Comparison of ENCODE assay signal across 8 mouse cellular contexts in genomic region chr16:85549971-85550567, GRCm38 (mm10). TPM values are rescaled to one million over a fixed set of nuclear protein-coding genes. Genes with fewer than 3 reads are reported as not detected.
DNase-seq lines count a peak whose midpoint lies in the region; ATAC-seq and TF ChIP-seq lines count a peak whose summit lies in the region.

No protein-coding gene starts in this region.

- H3K4me1 ChIP-seq in ES-Bruce4 (ENCODE audit: control insufficient read depth, insufficient read depth, low read length): peaks cover 1% of the 10 kb centered on the region
- H3K4me1 ChIP-seq in intestine, embryonic 16.5 days (ENCODE audit: control insufficient read depth, insufficient read depth, low read length): peaks cover 3% of the 10 kb centered on the region; the same call in 1 of the 2 replicates

- peak overlapping the region; percentile 71 for H3K4me3 ChIP-seq in ES-Bruce4 (ENCODE audit: low read depth, low read length)
- H3K4me3 ChIP-seq in intestine, embryonic 16.5 days (ENCODE audit: low read length): peak overlapping the region; percentile 50

- no peak for TF ChIP-seq CTCF in ES-Bruce4 (IDR thresholded peaks at IDR 0.05; ENCODE audit: low read depth, low read length)

- peak overlapping the region; percentile 43 for H3K9ac ChIP-seq in ES-Bruce4 (ENCODE audit: low read depth, poor library complexity, severe bottlenecking)
- H3K9ac ChIP-seq in intestine, embryonic 16.5 days (ENCODE audit: low read depth, low read length): peak overlapping the region; percentile 66

- no peaks in the 10 kb centered on the region for H3K27me3 ChIP-seq in ES-Bruce4 (ENCODE audit: control insufficient read depth, insufficient read depth, low read length, poor library complexity, severe bottlenecking)
- no peaks in the 10 kb centered on the region for H3K27me3 ChIP-seq in intestine, embryonic 16.5 days (replicated peaks; ENCODE audit: control insufficient read depth, insufficient read depth, low read length)

- TF ChIP-seq POLR2A in ES-Bruce4 (IDR thresholded peaks at IDR 0.05; ENCODE audit: insufficient read depth, low read length): no peak

- intact Hi-C loops in left cerebral cortex, postnatal 36 days (cut with DNase I): no loop called here

- ATAC-seq in intestine, embryonic 16.5 days: peak; percentile 42
- ATAC-seq in CD4-positive, CD25-positive, alpha-beta regulatory T cell, adult 4 months: no peak

- H3K36me3 ChIP-seq in ES-Bruce4 (ENCODE audit: control insufficient read depth, insufficient read depth, low read length, poor library complexity, severe bottlenecking): no peaks in the 10 kb centered on the region
- H3K36me3 ChIP-seq in intestine, embryonic 16.5 days (ENCODE audit: control insufficient read depth, insufficient read depth, low read length): no peaks in the 10 kb centered on the region

- WGBS in intestine, embryonic 16.5 days: 5% methylated on average over 25 of the region's 25 CpGs

- TF ChIP-seq EP300 in ES-Bruce4 (IDR thresholded peaks at IDR 0.05; ENCODE audit: insufficient read depth, low read depth, low read length): no peak

- peak; percentile 43 for DNase-seq in adrenal gland, postnatal 10 days
- DNase-seq in gastrocnemius, postnatal 25 days: peak; percentile 19
- DNase-seq in lung, adult 18-20 months: peak; percentile 41 to 62
- DNase-seq in retina, embryonic 14.5 days (ENCODE audit: low spot score): peak; percentile 54
- DNase-seq in left cerebral cortex, postnatal 36 days (ENCODE audit: low spot score in 2 of 2): no peak

- H3K4me2 ChIP-seq in intestine, embryonic 16.5 days (ENCODE audit: low read depth, low read length): peak overlapping the region; percentile 64

- H3K27ac ChIP-seq in ES-Bruce4 (ENCODE audit: insufficient read depth, low read length): no peak overlapping the region
- H3K27ac ChIP-seq in intestine, embryonic 16.5 days (ENCODE audit: low read length): peak overlapping the region; percentile 65

- H3K9me3 ChIP-seq in ES-Bruce4 (replicated peaks; ENCODE audit: control insufficient read depth, insufficient read depth, low read length, poor library complexity, severe bottlenecking): no peaks in the 10 kb centered on the region
- H3K9me3 ChIP-seq in intestine, embryonic 16.5 days (ENCODE audit: control insufficient read depth, low read length): no peaks in the 10 kb centered on the region

RNA-seq across cellular contexts. Expression of gene Cyyr1, which starts 3.1 kb away (rescaled TPM):
- polyA plus RNA-seq in ES-Bruce4 (2011; ENCODE audit: insufficient read depth, insufficient read length, low read depth, missing spikeins): 5.7 and 6.0 TPM in 2 replicates
- total RNA-seq in adrenal gland, postnatal 10 days (2021): 10 to 100 TPM; 20.9 to 24.8 TPM
- total RNA-seq in gastrocnemius, postnatal 25 days (2021): 10 to 100 TPM in 1 of 2 experiments, 1 to 10 TPM in 1; 9.5 to 11.4 TPM
- 3.1 and 4.0 TPM in 2 replicates for polyA plus RNA-seq in intestine, embryonic 16.5 days (2015; fragmentation: Nextera tagmentation; extraction: Ambion mirVana)
- polyA plus RNA-seq in CD4-positive, CD25-positive, alpha-beta regulatory T cell, adult 4 months (2017; shearing (Covaris generic)): under 1 TPM in 1 of 2 experiments, not detected in 1; 0.16 TPM
- total RNA-seq in left cerebral cortex, postnatal 36 days (2021): 1 to 10 TPM; 3.8 to 5.3 TPM

Comparison
In these comparisons a context has a peak if more than half of its experiments do, and no peak if none do; other contexts are left out.
1. DNase-seq: peak in adrenal gland, postnatal 10 days (single experiment), gastrocnemius, postnatal 25 days (single experiment), lung, adult 18-20 months (2 of 2) and retina, embryonic 14.5 days (single experiment); none in left cerebral cortex, postnatal 36 days (0 of 2).